Mouse (Mus musculus) c-Kit-positive CD71-positive TER-119-positive erythroid progenitor cells, embryonic 14.5 days (primary cell): ENCODE data around the gene Plcb2.
A peak's percentile ranks its signal among the peaks of the same experiment; 100 is the strongest.

Experiments used
- DNase-seq: peaks from one replicate; pipeline ENCODE4 v3.0.0-alpha.2; 2013; ENCODE audit warnings: low spot score

The Plcb2 gene

DNA sequence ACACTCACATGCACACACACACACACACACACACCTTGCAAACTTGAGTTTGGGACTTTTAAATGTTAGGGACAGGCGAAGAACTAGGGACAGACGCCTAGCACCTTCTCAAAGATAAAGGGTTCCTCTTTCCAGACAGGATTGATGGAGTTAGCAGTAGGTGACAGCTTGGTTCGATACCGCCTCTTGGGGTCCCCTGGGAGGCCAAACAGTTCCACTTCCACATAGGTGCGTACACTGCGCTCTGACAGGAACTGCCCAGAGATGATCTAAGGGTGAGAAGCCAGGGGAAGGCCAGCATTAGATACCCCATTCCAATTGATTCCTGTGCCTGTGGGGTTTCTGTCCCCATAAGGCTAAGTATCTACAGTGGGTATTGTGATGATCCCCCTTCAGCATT is 14.6 kb downstream of the Plcb2 start:
- no peak for DNase-seq

GRCm38 (mm10) chr2:118711038-118711494 is 17.2 kb downstream of the Plcb2 start:
- DNase-seq = no peak

DNA sequence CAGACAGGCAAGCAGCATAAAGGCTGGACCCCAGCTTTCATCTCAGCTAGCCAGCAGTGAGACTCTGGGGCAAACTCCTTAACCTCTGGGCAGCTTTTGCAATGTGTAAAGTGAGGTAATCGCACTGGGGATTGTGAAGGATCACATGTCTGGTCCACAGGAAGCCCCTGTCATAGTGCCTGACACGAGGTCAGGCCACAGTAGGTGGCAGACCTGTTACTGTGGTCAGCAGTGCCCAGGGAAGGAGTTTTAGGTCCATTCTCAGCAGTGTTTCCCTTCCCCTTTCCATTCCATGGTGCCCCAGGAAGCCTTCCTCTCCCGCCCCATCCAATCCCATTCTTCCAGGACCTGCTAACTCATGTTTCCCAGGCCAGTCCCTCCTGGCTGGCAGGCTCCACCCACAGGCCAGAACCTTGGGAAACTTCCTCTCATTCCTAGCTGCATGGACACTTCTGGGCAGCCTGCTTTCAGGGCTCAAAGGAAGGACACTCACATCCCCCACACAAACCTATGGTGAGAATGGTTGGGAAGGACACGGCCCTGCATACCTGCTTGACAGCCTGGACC is 18.5 kb downstream of the Plcb2 start:
- no peak for DNase-seq

- DNase-seq = no peak
Measured at GRCm38 (mm10) chr2:118708472-118708871, 19.8 kb downstream of the Plcb2 start.

DNA sequence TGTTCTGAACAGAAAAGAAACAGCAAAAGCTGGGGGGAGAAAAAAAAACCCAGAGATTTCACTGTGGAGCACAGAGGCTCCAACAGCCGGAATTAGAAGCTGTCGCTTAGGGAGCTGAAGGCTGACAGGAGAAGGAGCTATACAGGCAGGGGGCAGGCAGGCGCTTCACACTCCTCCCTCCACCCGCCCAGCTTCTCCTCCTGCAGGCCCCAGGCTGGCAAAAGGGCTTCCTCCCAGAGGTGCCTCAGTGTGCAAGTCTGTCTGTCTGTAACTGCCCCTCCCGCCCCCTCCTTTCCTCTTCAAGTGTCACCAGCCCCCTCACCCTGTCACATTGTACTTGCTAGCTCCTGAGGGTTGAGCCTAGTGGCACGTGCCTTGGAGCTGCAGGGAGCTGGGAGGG is 21.8 kb downstream of the Plcb2 start:
- DNase-seq = no peak

DNA sequence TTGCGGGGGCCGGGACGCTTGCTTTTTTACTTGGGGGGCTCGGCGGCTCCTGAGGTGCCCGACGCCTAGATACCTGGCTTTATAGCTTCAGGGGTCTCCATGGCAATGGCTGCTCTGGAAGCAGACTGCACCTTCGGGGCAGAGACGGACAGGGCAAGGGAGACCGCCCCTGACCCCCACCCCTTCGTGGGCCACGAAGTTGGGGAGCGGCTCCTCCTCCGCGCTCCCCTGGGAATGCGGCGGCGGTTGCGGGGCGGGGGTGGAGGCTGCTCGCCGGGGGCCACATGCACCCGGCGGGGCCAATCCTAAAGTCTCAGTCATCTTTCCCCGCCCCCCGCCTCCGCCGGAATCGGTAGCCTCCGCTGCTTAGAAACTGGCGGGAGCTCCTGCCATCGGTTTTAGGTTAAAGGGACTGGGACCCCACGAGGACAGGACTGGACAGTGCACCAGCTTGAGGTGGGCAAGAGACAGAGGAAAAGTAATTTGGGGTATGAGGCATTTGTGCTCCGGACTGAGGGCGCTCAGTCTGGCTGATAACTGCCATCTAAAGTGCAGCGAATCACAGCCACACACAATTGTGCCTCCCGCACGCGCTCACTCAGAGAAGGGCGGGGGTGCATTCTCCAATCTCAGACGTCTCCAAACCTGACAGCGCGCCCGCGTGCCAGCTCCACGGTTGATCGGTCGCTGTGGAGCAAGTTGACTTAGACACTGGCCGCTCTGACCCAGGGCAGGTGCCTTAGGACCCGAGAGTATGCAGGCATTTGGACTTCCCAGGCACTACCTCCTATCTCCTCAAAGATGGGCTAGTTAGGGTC is 24.1 kb downstream of the Plcb2 start, which contains the start of gene Ankrd63:
Gene Ankrd63 (minus strand): TSS at position 51 of the 818 bp plus-strand sequence.
- DNase-seq = no peak

- DNase-seq = no peak
Measured at GRCm38 (mm10) chr2:118702883-118703761, 25.1 kb downstream of the Plcb2 start.

DNA sequence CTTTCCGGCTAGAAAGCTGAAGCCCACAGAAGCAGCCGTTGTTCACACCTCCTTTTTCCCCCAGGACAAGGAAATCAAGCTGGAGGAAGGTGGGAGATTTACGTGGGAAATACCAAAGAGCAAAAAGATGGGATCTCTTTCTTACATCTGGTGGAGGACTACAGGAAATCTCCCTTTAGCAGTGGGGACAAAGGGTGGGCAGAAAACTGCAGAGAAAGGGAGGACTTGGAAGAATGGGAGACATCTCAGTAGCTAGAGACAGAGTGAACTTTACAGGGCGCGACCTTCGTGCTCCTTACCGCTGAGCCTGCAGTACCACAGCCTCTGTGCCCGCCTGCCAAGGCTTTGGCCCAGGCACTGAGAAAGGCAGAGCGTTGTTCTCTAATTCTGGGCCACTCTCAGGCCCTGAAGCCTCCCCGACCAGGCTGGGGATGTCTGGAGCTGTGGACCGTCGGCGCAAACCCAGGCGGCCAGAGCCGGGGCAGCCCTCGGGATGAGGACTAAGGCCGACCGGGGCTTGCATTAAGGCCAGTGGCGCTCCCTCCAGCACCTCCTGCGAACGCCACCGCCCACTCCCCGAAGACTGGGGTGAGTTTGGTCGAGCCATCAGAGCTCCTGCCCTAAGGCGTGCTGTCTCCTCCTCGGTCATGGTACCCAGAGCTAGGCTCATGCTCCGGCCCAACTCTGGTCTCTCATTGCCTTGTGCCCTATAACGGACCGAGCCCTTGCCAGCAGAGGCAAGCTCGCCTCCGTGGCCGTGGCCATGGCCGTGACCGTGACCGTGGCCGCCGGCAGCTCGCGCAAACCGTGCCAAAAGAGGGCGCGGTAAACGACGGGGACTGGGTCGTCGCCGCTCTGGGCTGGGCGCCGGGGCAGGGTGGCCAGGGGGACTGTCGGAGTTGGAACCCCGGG is 26.0 kb downstream of the Plcb2 start:
- DNase-seq = no peak

DNA sequence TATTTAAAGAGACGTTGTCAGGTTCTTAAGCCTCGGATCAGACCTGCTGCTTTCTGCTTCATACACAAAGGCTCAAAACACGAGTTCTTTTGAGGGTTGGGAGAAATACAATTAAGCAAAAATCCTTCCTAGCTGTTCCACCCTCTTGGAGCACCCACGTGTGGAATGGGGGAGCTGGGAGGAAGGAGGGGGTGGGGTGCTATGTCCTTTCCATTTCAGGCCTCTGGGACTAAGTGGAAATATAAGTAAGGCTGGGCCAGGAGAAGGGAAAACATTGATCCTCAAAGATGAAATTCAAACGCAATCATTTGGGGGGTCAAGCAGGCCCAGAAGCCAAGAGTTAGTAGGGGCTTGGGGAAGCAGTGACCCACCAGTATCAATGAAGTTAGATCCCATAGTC is 27.1 kb downstream of the Plcb2 start:
- DNase-seq = no peak

- DNase-seq = peak; percentile 69
Measured at GRCm38 (mm10) chr2:118700179-118701062, 27.8 kb downstream of the Plcb2 start.

DNA sequence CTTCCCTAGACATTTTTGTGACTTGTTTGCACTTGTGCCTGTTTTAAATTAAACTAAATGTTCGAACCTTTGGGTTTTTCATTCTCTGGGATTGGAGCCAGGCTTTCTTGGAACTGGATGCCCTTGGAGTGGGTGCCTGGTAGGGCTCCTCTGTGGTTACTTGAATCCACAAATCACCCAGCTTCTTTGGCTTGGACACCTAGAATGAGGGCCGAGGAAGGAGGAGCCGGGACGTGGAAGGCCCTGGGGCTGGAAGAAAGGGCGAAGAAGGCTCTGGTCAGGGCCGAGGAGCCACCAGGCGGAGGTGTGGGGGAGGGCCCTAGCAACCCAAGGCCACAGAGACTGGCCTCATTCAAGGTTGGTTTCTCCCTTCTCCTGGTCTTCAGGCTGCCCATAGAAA is 30.3 kb downstream of the Plcb2 start:
- DNase-seq = no peak

- DNase-seq = no peak
Measured at GRCm38 (mm10) chr2:118697311-118697877, 30.8 kb downstream of the Plcb2 start.

GRCm38 (mm10) chr2:118696451-118697308 is 31.6 kb downstream of the Plcb2 start:
- DNase-seq = no peak

- DNase-seq = peak; percentile 77
Measured at GRCm38 (mm10) chr2:118695677-118696232, 32.5 kb downstream of the Plcb2 start.

DNA sequence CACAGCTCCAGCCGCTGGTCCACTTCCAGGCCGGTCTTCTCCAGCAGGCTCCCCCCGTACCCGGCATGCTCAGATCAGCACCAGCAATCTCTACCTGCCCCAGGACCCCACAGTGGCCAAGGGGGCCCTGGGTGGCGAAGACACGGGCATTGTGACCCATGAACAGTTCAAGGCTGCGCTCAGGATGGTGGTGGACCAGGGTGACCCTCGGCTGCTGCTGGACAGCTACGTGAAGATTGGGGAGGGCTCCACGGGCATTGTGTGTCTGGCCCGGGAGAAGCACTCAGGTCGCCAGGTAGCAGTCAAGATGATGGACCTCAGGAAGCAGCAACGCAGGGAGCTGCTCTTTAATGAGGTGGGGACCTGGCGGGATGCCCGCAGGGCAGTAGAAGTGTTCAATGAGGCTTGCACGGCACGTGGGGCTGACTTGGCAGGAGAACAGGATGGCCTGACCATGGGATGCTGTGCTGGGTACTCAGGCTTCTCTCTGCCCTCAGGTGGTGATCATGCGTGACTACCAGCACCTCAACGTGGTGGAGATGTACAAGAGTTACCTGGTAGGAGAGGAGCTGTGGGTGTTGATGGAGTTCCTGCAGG is 34.8 kb downstream of the Plcb2 start:
- no peak for DNase-seq

DNA sequence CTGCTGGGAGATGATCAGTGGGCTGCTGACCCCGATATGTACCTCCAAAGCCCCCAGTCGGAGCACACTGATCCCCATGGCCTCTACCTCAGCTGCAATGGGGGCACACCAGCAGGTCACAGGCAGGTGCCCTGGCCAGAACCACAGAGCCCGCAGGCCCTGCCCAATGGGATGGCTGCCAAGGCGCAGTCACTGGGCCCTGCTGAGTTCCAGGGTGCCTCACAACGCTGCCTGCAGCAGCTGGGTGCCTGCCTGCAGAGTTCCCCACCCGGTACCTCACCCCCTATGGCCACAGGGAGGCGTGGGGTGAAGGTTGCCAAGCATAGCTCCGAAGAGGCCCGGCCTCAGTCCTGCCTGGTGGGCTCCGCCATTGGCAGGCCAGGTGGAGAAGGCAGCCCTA is 38.4 kb downstream of the Plcb2 start:
- DNase-seq = no peak

GRCm38 (mm10) chr2:118687791-118688190 is 40.4 kb downstream of the Plcb2 start:
- no peak for DNase-seq

- DNase-seq = no peak
Measured at GRCm38 (mm10) chr2:118686693-118687092, 41.5 kb downstream of the Plcb2 start.
